Mouse (Mus musculus) thymus, postnatal 4 days (tissue): Measurements from ENCODE around the gene Psd.

ENCODE experiments used
- DNase-seq: peaks from one replicate; pipeline ENCODE4 v3.0.0; 2021

Gene Psd

GRCm38 (mm10) chr19:46338331-46338936 lies 11.5 kb upstream of the Psd start, which contains the start of gene Cuedc2:
Gene Cuedc2, minus strand, starts transcription at chr19:46338702.
- DNase-seq = peak; percentile 94

GRCm38 (mm10) chr19:46337719-46338330 lies 10.9 kb upstream of the Psd start:
- no peak for DNase-seq

GRCm38 (mm10) chr19:46333906-46334305 lies 7.0 kb upstream of the Psd start:
- no peak for DNase-seq

GRCm38 (mm10) chr19:46332721-46333339 lies 5.9 kb upstream of the Psd start:
- no peak for DNase-seq

- DNase-seq = no peak
Observed at GRCm38 (mm10) chr19:46331936-46332335, 5.0 kb upstream of the Psd start.

- no peak for DNase-seq
Observed at GRCm38 (mm10) chr19:46331326-46331725, 4.4 kb upstream of the Psd start.

- no peak for DNase-seq
Observed at GRCm38 (mm10) chr19:46330696-46331095, 3.7 kb upstream of the Psd start.

GRCm38 (mm10) chr19:46329951-46330350 lies 3.0 kb upstream of the Psd start:
- DNase-seq = peak; percentile 65

GRCm38 (mm10) chr19:46329031-46329641 lies 2.2 kb upstream of the Psd start:
- DNase-seq = no peak

- peak; percentile 89 for DNase-seq
Observed at GRCm38 (mm10) chr19:46328081-46329030, 1.4 kb upstream of the Psd start, which contains the start of gene Fbxl15. Gene Fbxl15, plus strand, starts transcription at chr19:46328184.

GRCm38 (mm10) chr19:46327531-46328064 lies 642 bp upstream of the Psd start:
- peak; percentile 11 for DNase-seq

GRCm38 (mm10) chr19:46326019-46326755 lies 769 bp downstream of the Psd start:
- no peak for DNase-seq

GRCm38 (mm10) chr19:46324918-46325317 lies 2.0 kb downstream of the Psd start:
- no peak for DNase-seq

GRCm38 (mm10) chr19:46324366-46324765 lies 2.6 kb downstream of the Psd start:
- no peak for DNase-seq

- DNase-seq = no peak
Observed at GRCm38 (mm10) chr19:46323716-46324115, 3.2 kb downstream of the Psd start.

- DNase-seq = no peak
Observed at GRCm38 (mm10) chr19:46322996-46323572, 3.9 kb downstream of the Psd start.

- DNase-seq = peak; percentile 7
Observed at GRCm38 (mm10) chr19:46322144-46322995, 4.6 kb downstream of the Psd start.

GRCm38 (mm10) chr19:46321101-46321943 lies 5.6 kb downstream of the Psd start:
- DNase-seq = peak; percentile 62
